Mouse (Mus musculus) CH12.LX (cell line): Measurements from ENCODE around the gene Hist2h3c1. TPM values are rescaled to one million over a fixed set of nuclear protein-coding genes. Genes with fewer than 3 reads are reported as not detected.
A peak's percentile ranks its signal among the peaks of the same experiment; 100 is the strongest.

ENCODE experiments used
- DNase-seq: peaks from one replicate; pipeline ENCODE4 v3.0.0-alpha.2; 2013; ENCODE audit errors: extremely low read depth
- H3K27ac ChIP-seq: 2 replicates; pipeline ENCODE4 v1.5.1; 2012; ENCODE audit warnings: low read depth, mild to moderate bottlenecking, control low read depth, moderate library complexity; ENCODE audit not compliant: insufficient read depth
- H3K27me3 ChIP-seq: replicated peaks from 2 replicates; pipeline ENCODE3; 2012; ENCODE audit warnings: inconsistent platforms
- H3K36me3 ChIP-seq, 2 experiments: replicated peaks in 1 of 2; 2 replicates each; pipeline versions ENCODE3 to v1.6.1; 2012; ENCODE audit warnings: inconsistent platforms in 1 of 2, low read length in 1 of 2, mild to moderate bottlenecking in 1 of 2, mixed read lengths in 1 of 2, moderate library complexity in 1 of 2; ENCODE audit not compliant: control insufficient read depth in 1 of 2, insufficient read depth in 1 of 2
- H3K4me1 ChIP-seq, 2 experiments: 2 replicates each; pipeline ENCODE4 v1.6.1; 2012; ENCODE audit warnings: inconsistent platforms in 1 of 2, moderate library complexity in 1 of 2; ENCODE audit not compliant: insufficient read depth in 2 of 2, control insufficient read depth in 1 of 2
- H3K4me2 ChIP-seq: 2 replicates; pipeline ENCODE4 v1.6.1; 2012; ENCODE audit warnings: low read depth, mild to moderate bottlenecking, control low read depth; ENCODE audit not compliant: poor library complexity, insufficient read depth, severe bottlenecking
- H3K4me3 ChIP-seq, 3 experiments: fragments of 150-350 bp in 1 of 3; sonication (generic) in 1 of 3; replicated peaks in 1 of 3; 2 replicates each; pipeline versions ENCODE3 to v1.5.1; 2011 to 2012; ENCODE audit warnings: low read depth in 2 of 3, low read length in 2 of 3, mild to moderate bottlenecking in 2 of 3, moderate library complexity in 2 of 3, control low read depth in 1 of 3, improper control_type of control experiment in 1 of 3, inconsistent platforms in 1 of 3, mixed read lengths in 1 of 3; ENCODE audit not compliant: poor library complexity in 1 of 3
- H3K79me2 ChIP-seq: replicated peaks from 2 replicates; pipeline ENCODE4 v1.6.1; 2012; ENCODE audit warnings: mild to moderate bottlenecking, moderate library complexity; ENCODE audit not compliant: control insufficient read depth, poor library complexity, insufficient read depth, severe bottlenecking; ENCODE audit errors: extremely low read depth
- H3K9ac ChIP-seq: 2 replicates; pipeline ENCODE4 v1.6.1; 2012; ENCODE audit warnings: low read depth, mild to moderate bottlenecking, control low read depth, moderate library complexity; ENCODE audit not compliant: insufficient read depth
- H3K9me3 ChIP-seq: replicated peaks from 2 replicates; pipeline ENCODE3; 2012; ENCODE audit warnings: low read length, inconsistent platforms, mixed read lengths
- BHLHE40 ChIP-seq: IDR thresholded peaks from 2 replicates; pipeline ENCODE4 v1.6.1; 2011; ENCODE audit warnings: mild to moderate bottlenecking, low read depth, low read length, improper control_type of control experiment
- CHD1 ChIP-seq: IDR thresholded peaks from 2 replicates; pipeline ENCODE4 v1.6.1; 2012; ENCODE audit warnings: low read depth, low read length, improper control_type of control experiment, inconsistent platforms
- E2F4 ChIP-seq: IDR thresholded peaks from 2 replicates; pipeline ENCODE4 v1.6.1; 2011; ENCODE audit warnings: low read depth, low read length, improper control_type of control experiment; ENCODE audit not compliant: insufficient replicate concordance
- ELF1 ChIP-seq: IDR thresholded peaks from 2 replicates; pipeline ENCODE4 v1.6.1; 2014; ENCODE audit warnings: low read depth, mild to moderate bottlenecking, inconsistent platforms, low read length, improper control_type of control experiment
- HCFC1 ChIP-seq: IDR thresholded peaks from 2 replicates; pipeline ENCODE4 v1.6.1; 2012; ENCODE audit warnings: low read depth, mild to moderate bottlenecking, inconsistent platforms, low read length, improper control_type of control experiment
- JUND ChIP-seq: conservative IDR thresholded peaks from 2 replicates; pipeline ENCODE4 v1.6.1; 2011; ENCODE audit warnings: low read depth, low read length, improper control_type of control experiment
- KAT2A ChIP-seq: IDR thresholded peaks from 2 replicates; pipeline ENCODE4 v1.6.1; 2012; ENCODE audit warnings: low read length, improper control_type of control experiment, inconsistent platforms; ENCODE audit not compliant: insufficient replicate concordance
- MAX ChIP-seq: IDR thresholded peaks from 2 replicates; pipeline ENCODE4 v1.6.1; 2011; ENCODE audit warnings: low read length, improper control_type of control experiment
- MAZ ChIP-seq: IDR thresholded peaks from 2 replicates; pipeline ENCODE4 v1.6.1; 2012; ENCODE audit warnings: low read depth, mild to moderate bottlenecking, inconsistent platforms, low read length, improper control_type of control experiment, moderate library complexity
- MEF2A ChIP-seq: IDR thresholded peaks from 2 replicates; pipeline ENCODE4 v1.6.1; 2014; ENCODE audit warnings: low read depth, mild to moderate bottlenecking, inconsistent platforms, low read length, improper control_type of control experiment, borderline replicate concordance
- MXI1 ChIP-seq: IDR thresholded peaks from 2 replicates; pipeline ENCODE4 v1.6.1; 2011; ENCODE audit warnings: mild to moderate bottlenecking, low read depth, low read length, improper control_type of control experiment
- MYC ChIP-seq: IDR thresholded peaks from 2 replicates; pipeline ENCODE4 v1.6.1; 2011; ENCODE audit warnings: low read depth, mild to moderate bottlenecking, improper control_type of control experiment, low read length
- NELFE ChIP-seq: IDR thresholded peaks from 2 replicates; pipeline ENCODE4 v1.6.1; 2011; ENCODE audit warnings: low read depth, low read length, improper control_type of control experiment
- NRF1 ChIP-seq: IDR thresholded peaks from 2 replicates; pipeline ENCODE4 v1.6.1; 2014; ENCODE audit warnings: low read depth, mild to moderate bottlenecking, inconsistent platforms, low read length, improper control_type of control experiment, moderate library complexity
- POLR2AphosphoS2 ChIP-seq: IDR thresholded peaks from 2 replicates; pipeline ENCODE4 v1.6.1; 2011; ENCODE audit warnings: low read depth, low read length, improper control_type of control experiment
- SIN3A ChIP-seq: IDR thresholded peaks from 2 replicates; pipeline ENCODE4 v1.6.1; 2012; ENCODE audit warnings: low read length, improper control_type of control experiment, inconsistent platforms
- SMC3 ChIP-seq: IDR thresholded peaks from 2 replicates; pipeline ENCODE4 v1.6.1; 2011; ENCODE audit warnings: low read depth, low read length, improper control_type of control experiment
- TBP ChIP-seq: conservative IDR thresholded peaks from 2 replicates; pipeline ENCODE4 v1.6.1; 2011; ENCODE audit warnings: low read depth, low read length, improper control_type of control experiment
- TCF12 ChIP-seq: IDR thresholded peaks from 2 replicates; pipeline ENCODE4 v1.6.1; 2014; ENCODE audit warnings: low read depth, mild to moderate bottlenecking, inconsistent platforms, low read length, improper control_type of control experiment
- ZKSCAN1 ChIP-seq: IDR thresholded peaks from 2 replicates; pipeline ENCODE4 v1.6.1; 2012; ENCODE audit warnings: low read depth, inconsistent platforms, low read length, improper control_type of control experiment, borderline replicate concordance
- dilution Hi-C: fragments of 300-500 bp; cut with MboI; formaldehyde crosslinking; loops from 2 replicates; pipeline ENCODE4 v1.14.3; 2020; ENCODE audit warnings: low sequenced_read_pairs; ENCODE audit not compliant: extremely low pct_unique_long_range_greater_than_20kb, extremely low pct_ligation_motif_present
- in situ Hi-C: fragments of 300-500 bp; cut with MboI; formaldehyde crosslinking; loops from 3 replicates; pipeline ENCODE4 v1.14.3; 2019; ENCODE audit warnings: low sequenced_read_pairs, low pct_ligation_motif_present, low pct_unique_long_range_greater_than_20kb, mixed read lengths
- polyA plus RNA-seq: library from polyadenylated mRNA; unstranded; fragments of >175 nt; gene quantifications from 2 replicates; pipeline ENCODE4 v1.2.1, GENCODE M21; 2012; ENCODE audit warnings: low read depth; ENCODE audit not compliant: insufficient read length
- total RNA-seq, 2 experiments: library from RNA; depleted of rRNA; stranded (reverse); fragments of 300-350 nt in 1 of 2; fragments of >200 nt in 1 of 2; gene quantifications; 2 replicates each; pipeline ENCODE4 v1.2.3; 2012 to 2014

The Hist2h3c1 gene
- total and polyA plus RNA-seq, 3 experiments, result 0.33 to 1.4 (median 1.4) TPM

DNA sequence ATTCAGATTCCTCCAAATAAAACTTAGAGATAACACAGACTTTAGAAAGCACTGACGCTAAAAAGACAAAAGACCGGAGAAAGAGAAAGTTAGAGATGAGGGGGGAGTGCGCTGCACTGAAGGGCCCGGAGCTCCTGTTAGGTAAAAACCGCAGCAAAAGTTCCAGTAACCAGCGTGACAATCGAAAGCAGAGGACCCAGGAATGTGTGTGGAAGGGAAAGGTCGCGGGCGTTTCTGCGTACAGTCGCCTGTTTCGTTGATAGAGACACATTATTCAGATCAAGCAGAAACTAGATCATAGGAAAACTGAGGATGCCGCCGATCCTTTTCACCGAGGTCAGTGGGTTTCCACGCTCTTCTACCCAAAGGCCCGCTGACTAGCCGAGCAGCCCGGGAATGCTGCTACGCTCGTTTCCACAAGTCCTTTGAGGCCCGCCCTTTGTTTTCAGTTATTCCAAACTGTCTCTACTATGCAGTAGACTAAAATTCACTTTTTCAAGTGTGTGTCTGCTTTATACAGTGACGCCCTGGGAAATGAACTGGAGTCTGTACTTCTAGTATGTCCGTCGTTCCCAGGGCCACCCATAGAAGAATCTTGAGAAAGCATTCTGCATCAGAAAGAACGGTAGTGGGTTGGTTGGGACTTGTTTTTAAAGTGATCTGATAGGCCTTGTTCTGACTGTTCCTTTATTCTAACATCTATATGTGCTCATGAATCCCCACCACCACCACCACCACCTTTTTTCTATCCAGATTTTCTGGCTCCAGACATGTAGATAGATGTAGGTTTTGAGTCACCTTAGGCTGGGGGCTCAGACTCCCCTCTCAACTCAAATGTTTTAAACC, 17.3 kb downstream of the Hist2h3c1 start:
- in situ Hi-C loops, result no loop called here
- Histone ChIP-seq H3K9me3 (no peaks in the 10 kb centered on the region), H3K9ac (peak overlapping the region; percentile 85), H3K27me3 (no peaks in the 10 kb centered on the region), H3K4me3 (peak overlapping the region; percentile 62 to 64 (median 63)), H3K4me1 (peaks cover 0 to 48% of the 10 kb centered on the region in 2 experiments; a peak in 3 of 4 replicates), H3K79me2 (0 out of 2 replicates have a peak, but pooled peaks cover 10% of the 10 kb centered on the region), H3K4me2 (peak overlapping the region; percentile 96), H3K27ac (peak overlapping the region; percentile 90), H3K36me3 (no peaks in the 10 kb centered on the region)
- peak; percentile 58 for DNase-seq
- dilution Hi-C loops, result no loop called here
- TF ChIP-seq MXI1, result peak; percentile 17; the same call in 1 of the 2 replicates
- no peak for TF ChIP-seq NRF1
- 0 out of 2 replicates have a peak, but pooled peaks have one; percentile 2 for TF ChIP-seq MYC
- TF ChIP-seq BHLHE40, result 0 out of 2 replicates have a peak, but pooled peaks have one; percentile 5
- TF ChIP-seq MEF2A, result no peak
- TF ChIP-seq SIN3A, result 0 out of 2 replicates have a peak, but pooled peaks have one; percentile 23
- TF ChIP-seq KAT2A, result no peak
- no peak; the same call in 1 of the 2 replicates for TF ChIP-seq MAZ
- no peak for TF ChIP-seq SMC3
- no peak; the same call in 1 of the 2 replicates for TF ChIP-seq TCF12
- TF ChIP-seq NELFE, result 0 out of 2 replicates have a peak, but pooled peaks have one; percentile 12
- no peak for TF ChIP-seq POLR2AphosphoS2
- no peak for TF ChIP-seq ELF1
- 0 out of 2 replicates have a peak, but pooled peaks have one; percentile 12 for TF ChIP-seq MAX
- TF ChIP-seq TBP, result 0 out of 2 replicates have a peak, but pooled peaks have one; percentile 15
- TF ChIP-seq CHD1, result peak; percentile 10; the same call in 1 of the 2 replicates

DNA sequence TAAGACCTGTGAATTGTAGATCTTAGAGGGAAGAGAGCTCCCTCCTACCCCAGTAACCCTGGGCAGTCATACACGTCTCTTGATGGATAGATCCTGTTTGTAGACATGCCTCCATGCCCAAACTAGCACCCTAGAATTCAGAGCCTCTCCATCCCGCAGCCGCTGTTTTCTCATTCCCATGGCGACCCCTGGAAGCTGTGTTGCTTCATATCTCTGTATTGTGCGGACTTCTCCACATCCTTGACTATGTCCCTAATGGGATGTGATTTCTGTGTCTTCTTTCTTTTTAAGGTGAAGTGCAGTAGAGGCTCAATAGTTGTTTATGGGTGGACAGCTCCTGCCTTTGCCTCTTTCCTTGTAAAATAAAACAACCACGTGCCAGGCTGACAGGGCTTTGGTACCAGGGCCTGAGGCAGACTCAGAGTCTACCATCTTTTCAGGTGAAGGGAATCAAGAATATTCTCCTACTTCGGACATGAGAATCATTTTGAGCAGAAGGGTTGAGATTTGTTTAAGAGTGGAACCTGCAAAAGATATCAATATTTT, 18.0 kb downstream of the Hist2h3c1 start:
- Histone ChIP-seq H3K4me3 (peak overlapping the region; percentile 62 to 64 (median 63)), H3K9me3 (no peaks in the 10 kb centered on the region), H3K9ac (peak overlapping the region; percentile 85), H3K36me3 (no peaks in the 10 kb centered on the region), H3K27me3 (no peaks in the 10 kb centered on the region), H3K4me2 (peak overlapping the region; percentile 96), H3K79me2 (0 out of 2 replicates have a peak, but pooled peaks cover 10% of the 10 kb centered on the region), H3K4me1 (peaks cover 0 to 48% of the 10 kb centered on the region in 2 experiments; a peak in 3 of 4 replicates), H3K27ac (peak overlapping the region; percentile 90)
- dilution Hi-C loops (no loop called here), in situ Hi-C loops (no loop called here)
- peak; percentile 37 for DNase-seq
- TF ChIP-seq HCFC1, result no peak
- TF ChIP-seq ZKSCAN1, result no peak
- TF ChIP-seq MAX, result peak; percentile 66; the same call in 1 of the 2 replicates
- peak; percentile 6; the same call in 1 of the 2 replicates for TF ChIP-seq NELFE
- no peak for TF ChIP-seq E2F4
- peak; percentile 91 for TF ChIP-seq MXI1
- TF ChIP-seq MYC, result peak; percentile 17; the same call in 1 of the 2 replicates
- TF ChIP-seq SIN3A, result 0 out of 2 replicates have a peak, but pooled peaks have one; percentile 17
- TF ChIP-seq JUND, result no peak
